Mouse (Mus musculus): ENCODE data around the gene Siah1b.

- TF ChIP-seq JUND (conservative IDR thresholded peaks at IDR 0.05; ENCODE audit: low read depth, low read length) (no peak), MAFK (IDR thresholded peaks at IDR 0.05; ENCODE audit: insufficient replicate concordance, low read length) (no peak), ZNF384 (IDR thresholded peaks at IDR 0.05; ENCODE audit: low read depth, low read length) (no peak), GABPA (IDR thresholded peaks at IDR 0.05; ENCODE audit: insufficient replicate concordance, low read depth, low read length) (no peak), POLR2AphosphoS2 (IDR thresholded peaks at IDR 0.05; ENCODE audit: low read depth, low read length) (no peak), E2F4 (IDR thresholded peaks at IDR 0.05; ENCODE audit: insufficient replicate concordance, low read depth, low read length) (no peak), MXI1 (IDR thresholded peaks at IDR 0.05; ENCODE audit: low read depth, low read length) (no peak), UBTF (IDR thresholded peaks at IDR 0.05; ENCODE audit: low read depth, low read length) (no peak), EP300 (IDR thresholded peaks at IDR 0.05; ENCODE audit: low read length) (no peak), POLR2A (IDR thresholded peaks at IDR 0.05; ENCODE audit: low read depth, low read length) (no peak), JUN (IDR thresholded peaks at IDR 0.05; ENCODE audit: insufficient read depth, low read depth, low read length) (no peak)
Observed at GRCm38 (mm10) chrX:164095838-164096237, 19.5 kb upstream of the Siah1b start.
